Mouse (Mus musculus): Measurements from ENCODE around the gene Gpr55.

Gene Gpr55

DNA sequence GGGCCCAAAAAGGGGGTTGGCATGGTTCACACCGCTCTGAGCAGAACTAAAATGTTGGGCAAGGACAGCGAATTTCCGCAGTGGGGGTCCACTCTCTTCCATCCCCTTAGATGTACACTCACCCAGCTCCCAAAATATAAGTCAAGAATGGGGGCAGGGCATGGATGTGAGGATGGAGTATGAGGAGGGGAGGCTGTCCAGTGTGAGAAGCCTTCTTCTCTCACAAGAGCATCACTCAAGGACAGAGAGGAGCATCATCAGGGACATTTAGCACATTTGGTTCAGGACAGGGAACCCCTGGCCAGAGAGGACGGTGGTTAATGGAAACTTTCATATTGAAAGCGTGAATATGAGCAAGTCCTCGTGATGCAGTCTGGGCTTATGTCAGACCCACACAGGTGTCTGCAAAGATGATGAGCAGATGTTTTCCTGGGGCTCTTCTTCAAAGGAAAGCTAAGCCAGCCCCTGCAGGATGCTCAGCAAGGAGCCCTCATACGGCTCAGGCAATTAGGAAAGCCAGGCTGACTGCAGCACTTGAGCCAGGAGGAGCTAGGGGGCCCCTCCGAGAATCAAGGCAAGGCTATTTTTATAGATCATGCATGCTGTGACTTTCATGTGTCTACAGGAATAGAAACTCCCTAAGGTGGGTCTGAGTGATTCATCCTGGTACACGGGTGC, 2.7 kb downstream of the Gpr55 start:
- peak; percentile 70 for DNase-seq (ENCODE audit: low read depth)

DNA sequence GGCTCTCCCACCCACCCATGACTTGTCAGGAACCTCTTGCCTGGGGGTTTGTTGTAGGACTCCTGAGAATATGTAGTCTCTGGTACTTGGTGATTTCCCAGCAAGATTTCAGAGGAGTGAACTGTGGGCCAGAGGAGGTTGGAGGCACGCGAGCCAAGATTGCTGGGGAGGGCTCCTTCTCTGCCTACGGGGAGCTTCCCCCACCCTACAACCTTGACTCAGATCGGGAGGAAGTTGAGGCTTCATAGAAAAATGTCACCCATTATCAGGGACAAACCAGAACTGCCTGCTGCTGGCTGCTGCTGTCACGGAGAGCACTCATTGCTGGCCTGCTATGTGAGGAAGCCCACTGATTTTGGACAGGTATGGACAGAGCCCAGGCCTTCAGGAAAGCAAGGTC, 3.5 kb downstream of the Gpr55 start:
- peak; percentile 74 for DNase-seq (ENCODE audit: low read depth)

GRCm38 (mm10) chr1:85955150-85955549, 5.7 kb downstream of the Gpr55 start:
- DNase-seq (ENCODE audit: low read depth), result no peak

GRCm38 (mm10) chr1:85949085-85949684, 11.6 kb downstream of the Gpr55 start:
- no peak for DNase-seq (ENCODE audit: low read depth)

- no peak for DNase-seq (ENCODE audit: low read depth)
Measured at GRCm38 (mm10) chr1:85942318-85942717, 18.5 kb downstream of the Gpr55 start.

DNA sequence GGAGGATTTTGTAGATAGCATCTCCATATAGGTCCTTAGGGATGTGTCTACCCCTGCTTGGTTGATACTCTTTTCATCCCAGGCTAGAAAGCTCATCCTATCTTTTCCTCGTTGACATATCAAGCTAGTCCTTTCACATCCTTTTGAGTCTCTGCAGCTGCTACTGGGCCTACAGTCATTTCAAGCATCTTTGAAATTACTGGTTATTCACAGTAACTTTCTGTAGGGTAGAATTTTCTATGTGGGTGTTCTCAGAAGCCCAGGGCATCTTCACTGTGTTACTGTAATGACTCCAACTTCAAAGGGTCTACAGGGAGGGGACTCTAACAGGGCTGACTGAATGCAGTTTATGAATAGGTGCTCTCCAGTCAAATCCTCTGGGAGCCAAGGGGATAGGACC, 23.5 kb downstream of the Gpr55 start:
- DNase-seq (ENCODE audit: low read depth), result peak; percentile 39

DNA sequence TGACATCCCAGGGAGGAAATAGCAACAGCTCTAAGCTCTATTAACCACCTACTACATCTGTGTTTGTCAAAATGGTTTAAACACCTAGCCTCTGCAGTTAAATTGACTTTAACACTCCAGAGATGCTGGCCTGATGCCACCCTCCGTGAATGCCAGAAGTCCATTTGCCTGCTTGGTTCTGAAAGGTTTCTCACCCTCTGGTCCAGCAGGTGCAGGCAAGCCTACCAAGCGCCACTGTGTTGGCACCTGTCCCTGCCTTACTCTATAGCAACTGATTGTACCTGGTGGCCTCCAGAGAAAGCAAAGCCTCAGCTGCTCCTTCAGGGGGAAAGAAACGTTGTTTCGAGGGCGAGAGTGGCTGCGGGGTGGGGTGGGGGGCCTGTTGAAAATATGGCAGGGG, 24.5 kb downstream of the Gpr55 start:
- DNase-seq (ENCODE audit: low read depth), result no peak

- peak; percentile 88 for DNase-seq (ENCODE audit: low read depth)
Measured at GRCm38 (mm10) chr1:85935148-85935852, 25.5 kb downstream of the Gpr55 start.

- DNase-seq (ENCODE audit: low read depth), result no peak
Measured at GRCm38 (mm10) chr1:85934560-85934959, 26.2 kb downstream of the Gpr55 start.

- DNase-seq (ENCODE audit: low read depth), result no peak
Measured at GRCm38 (mm10) chr1:85933631-85934465, 27.0 kb downstream of the Gpr55 start.

GRCm38 (mm10) chr1:85933226-85933625, 27.6 kb downstream of the Gpr55 start:
- DNase-seq (ENCODE audit: low read depth), result peak; percentile 46

DNA sequence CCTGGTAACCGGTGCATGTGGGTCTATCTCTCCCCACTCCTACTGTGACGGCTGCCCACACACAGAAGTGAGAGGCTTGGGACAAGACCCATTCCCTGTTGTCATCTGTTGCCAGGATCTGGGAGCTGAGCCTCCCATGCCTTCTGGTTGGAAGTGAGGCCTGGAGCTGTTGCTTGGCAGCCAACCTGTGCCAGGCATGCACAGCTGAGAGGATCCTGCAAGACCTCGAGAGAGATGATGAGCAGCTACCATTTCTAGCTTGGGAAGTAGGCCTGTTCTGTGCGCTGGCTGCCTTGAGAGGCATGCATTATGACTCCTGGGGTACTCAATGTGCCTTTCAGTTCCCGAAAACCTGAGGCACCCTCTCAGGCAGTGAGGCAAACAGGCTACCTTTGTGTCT, 29.6 kb downstream of the Gpr55 start:
- DNase-seq (ENCODE audit: low read depth), result no peak

- no peak for DNase-seq (ENCODE audit: low read depth)
Measured at GRCm38 (mm10) chr1:85929406-85929805, 31.4 kb downstream of the Gpr55 start.

GRCm38 (mm10) chr1:85928688-85929065, 32.1 kb downstream of the Gpr55 start:
- DNase-seq (ENCODE audit: low read depth), result no peak

GRCm38 (mm10) chr1:85928057-85928687, 32.6 kb downstream of the Gpr55 start, which contains the start of gene 4933407L21Rik:
TSS of gene 4933407L21Rik (plus strand) at chr1:85928483.
- DNase-seq (ENCODE audit: low read depth), result no peak

DNA sequence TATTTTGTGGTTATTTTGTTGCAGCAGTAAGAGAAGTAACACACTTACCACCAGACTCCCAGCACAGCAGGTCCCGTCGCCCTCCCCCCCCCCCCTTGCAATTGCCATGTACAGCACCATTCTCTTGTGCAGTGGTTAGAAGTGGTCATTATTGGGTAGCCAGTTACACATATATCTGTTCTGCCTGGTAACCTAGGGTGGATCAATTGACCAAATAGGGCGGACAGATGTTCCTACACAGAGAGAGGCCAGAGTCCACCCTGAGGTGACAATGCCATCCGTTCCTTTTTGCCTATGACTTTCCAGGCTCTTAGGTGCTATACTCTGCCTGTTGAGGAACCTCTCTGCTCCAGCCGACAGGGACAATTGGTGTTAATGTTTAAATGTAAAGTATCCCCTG, 35.6 kb downstream of the Gpr55 start:
- no peak for DNase-seq (ENCODE audit: low read depth)

DNA sequence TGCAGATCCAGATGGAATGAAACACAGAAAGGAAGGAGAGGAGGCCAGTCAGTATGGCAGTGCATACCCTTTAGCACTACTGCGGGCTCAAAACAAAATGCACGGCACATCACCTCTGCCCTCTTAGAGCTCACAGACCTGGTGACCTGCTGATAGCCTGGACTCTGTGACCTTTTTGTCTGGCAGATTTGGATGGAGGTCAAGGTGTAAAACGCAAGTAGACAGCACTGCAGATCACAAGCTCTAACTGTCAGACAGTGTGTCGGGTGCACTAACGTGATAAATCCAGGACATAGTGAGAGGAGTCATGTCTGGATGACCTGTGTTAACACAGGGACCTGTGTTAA, 38.0 kb downstream of the Gpr55 start:
- DNase-seq (ENCODE audit: low read depth), result no peak

DNA sequence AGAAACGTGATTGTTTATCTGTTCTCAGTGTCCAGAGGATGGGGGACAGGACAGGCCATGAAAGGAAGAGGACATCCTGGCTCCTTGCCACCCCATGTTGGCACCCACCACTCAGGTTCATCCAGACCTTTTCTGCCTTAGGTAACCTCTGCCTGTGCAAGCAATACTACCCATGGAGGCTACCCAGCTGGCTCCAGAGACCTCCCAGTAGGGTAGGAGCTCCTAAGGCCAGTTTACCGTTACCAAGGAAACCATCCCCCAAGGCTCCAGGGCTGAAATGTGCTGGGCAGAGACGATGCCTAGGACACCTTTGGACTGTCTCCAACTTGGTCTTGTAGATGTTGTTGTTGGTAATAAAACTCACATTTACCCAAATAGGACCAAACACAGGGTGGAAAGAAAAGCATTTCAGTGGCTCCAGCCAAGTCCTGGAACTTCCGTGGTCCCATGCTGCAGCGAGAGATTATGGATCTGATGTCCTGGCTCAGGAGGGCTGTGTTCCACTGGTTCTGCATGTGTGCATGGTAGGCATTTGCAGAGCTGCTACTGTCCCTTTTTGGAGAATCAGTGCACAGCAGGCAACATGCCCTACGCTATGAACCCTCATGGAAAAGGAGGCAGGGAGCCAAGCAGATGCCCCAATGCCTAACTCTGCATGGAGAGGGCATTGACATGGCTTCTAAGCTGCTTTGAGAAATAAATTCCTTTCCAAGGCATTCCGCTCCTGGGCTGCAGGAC, 38.5 kb downstream of the Gpr55 start:
- no peak for DNase-seq (ENCODE audit: low read depth)

DNA sequence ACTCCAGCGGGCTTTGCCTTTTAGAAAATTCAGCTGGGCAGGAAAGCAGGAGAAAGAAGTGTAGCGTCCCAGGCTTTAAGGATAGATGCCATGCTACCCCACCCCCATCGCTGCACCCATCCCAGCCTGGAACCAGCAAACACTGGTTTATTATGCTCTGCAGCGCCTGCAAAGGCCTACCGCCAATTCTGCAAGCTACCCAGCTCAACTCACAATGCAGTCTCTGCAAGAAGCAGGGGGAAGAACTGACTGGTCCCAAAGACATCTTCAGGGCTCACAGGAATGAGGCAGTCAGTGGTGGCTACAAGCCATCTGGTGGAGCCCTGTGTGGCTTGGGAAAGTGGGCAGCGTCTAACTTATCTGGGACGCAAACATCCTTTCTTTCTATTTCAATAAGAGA, 39.1 kb downstream of the Gpr55 start:
- no peak for DNase-seq (ENCODE audit: low read depth)

- peak; percentile 46 for DNase-seq (ENCODE audit: low read depth)
Measured at GRCm38 (mm10) chr1:85919621-85920020, 41.2 kb downstream of the Gpr55 start.

DNA sequence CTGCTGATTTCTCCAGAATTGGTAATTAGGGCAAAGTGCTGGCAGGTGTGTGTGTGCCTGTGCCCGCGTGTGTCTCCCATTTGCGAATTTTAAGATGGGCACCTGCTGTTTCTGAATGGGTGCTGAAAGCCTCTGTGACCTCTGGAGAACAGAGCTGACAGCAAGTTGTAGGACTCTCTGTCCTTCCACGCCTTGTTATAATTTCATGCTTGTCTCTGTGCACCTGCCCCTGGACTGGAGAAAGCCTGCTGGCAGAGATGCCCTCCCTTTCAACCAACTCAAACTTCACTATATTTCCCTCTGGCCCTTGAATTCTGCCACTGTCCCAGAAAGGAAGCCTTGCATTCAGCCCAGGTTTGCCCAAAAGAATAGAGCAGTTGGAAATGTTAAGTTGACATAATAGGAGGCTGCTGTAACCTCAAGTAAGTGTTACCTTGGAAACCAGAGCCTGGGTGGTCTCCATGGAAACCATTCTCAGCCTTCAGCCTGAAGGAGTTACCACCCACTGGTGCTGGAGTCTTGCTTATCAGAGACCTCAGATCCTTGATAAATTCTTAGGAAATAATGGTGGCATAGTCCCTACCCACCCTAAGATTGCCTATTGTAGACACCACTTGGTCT, 43.9 kb downstream of the Gpr55 start:
- DNase-seq (ENCODE audit: low read depth), result no peak
